10 mouse cellular contexts compared by ENCODE assay signal in genomic region chr19:55123001-55123536, GRCm38 (mm10). TPM values are rescaled to one million over a fixed set of nuclear protein-coding genes. Genes with fewer than 3 reads are reported as not detected.
A peak's percentile ranks its signal among the peaks of the same experiment; 100 is the strongest.
DNase-seq lines count a peak whose midpoint lies in the region; ATAC-seq and TF ChIP-seq lines count a peak whose summit lies in the region.
"Had no signal": no experiment of that assay in that cellular context is flagged by ENCODE, and none has a peak within 500 bp of the region (broad histone marks: within the 10 kb centered on the region; RNA-seq: fewer than 3 reads in every experiment).

No protein-coding gene starts in this region.

- no peaks in the 10 kb centered on the region for H3K9me3 ChIP-seq in embryonic facial prominence, embryonic 11.5 days (replicated peaks; ENCODE audit: control insufficient read depth, low read length)
- no peaks in the 10 kb centered on the region for H3K9me3 ChIP-seq in midbrain, postnatal 0 days (ENCODE audit: low read length)
- H3K9me3 ChIP-seq: G1E had no signal

- intact Hi-C loops in left cerebral cortex, adult 2 months (cut with DNase I), result loop anchor here (2.0 kb wide), 1 partner anchor 62 kb away; no protein-coding TSS in a partner anchor

- no peak overlapping the region for H3K9ac ChIP-seq in embryonic facial prominence, embryonic 11.5 days (replicated peaks; ENCODE audit: low read length)
- H3K9ac ChIP-seq in midbrain, postnatal 0 days (replicated peaks; ENCODE audit: low read length, poor library complexity, severe bottlenecking), result no peak overlapping the region

- H3K4me3 ChIP-seq in left cerebral cortex, adult 2 months, result no peak overlapping the region
- no peak overlapping the region for H3K4me3 ChIP-seq in embryonic facial prominence, embryonic 11.5 days (ENCODE audit: low read depth, low read length)
- no peak overlapping the region for H3K4me3 ChIP-seq in midbrain, postnatal 0 days (ENCODE audit: low read depth, low read length)

- H3K4me1 ChIP-seq in embryonic facial prominence, embryonic 11.5 days (ENCODE audit: control insufficient read depth, insufficient read depth, low read length), result no peaks in the 10 kb centered on the region
- no peaks in the 10 kb centered on the region for H3K4me1 ChIP-seq in midbrain, postnatal 0 days (ENCODE audit: insufficient read depth, low read length)

- no peak for TF ChIP-seq CTCF in left cerebral cortex, adult 2 months (IDR thresholded peaks at IDR 0.05)
- no peak for TF ChIP-seq CTCF in midbrain, postnatal 0 days (IDR thresholded peaks at IDR 0.05)

- ATAC-seq in embryonic facial prominence, embryonic 11.5 days (replicated peaks; ENCODE audit: insufficient number of reproducible peaks, low FRiP score, low TSS enrichment, low read depth), result peak; percentile 68; the same call in 1 of the 2 replicates
- ATAC-seq in midbrain, postnatal 0 days (ENCODE audit: low FRiP score), result peak; percentile 88

- H3K36me3 ChIP-seq in embryonic facial prominence, embryonic 11.5 days (replicated peaks; ENCODE audit: control insufficient read depth, insufficient read depth, low read depth, low read length), result no peaks in the 10 kb centered on the region
- no peaks in the 10 kb centered on the region for H3K36me3 ChIP-seq in midbrain, postnatal 0 days (ENCODE audit: insufficient read depth, low read length)
- H3K36me3 ChIP-seq: G1E had no signal

- no peaks in the 10 kb centered on the region for H3K27me3 ChIP-seq in embryonic facial prominence, embryonic 11.5 days (ENCODE audit: control insufficient read depth, insufficient read depth, low read length)
- no peaks in the 10 kb centered on the region for H3K27me3 ChIP-seq in midbrain, postnatal 0 days (ENCODE audit: insufficient read depth, low read length)

- no peak for DNase-seq in left cerebral cortex, adult 2 months (ENCODE audit: extremely low spot score in 1 of 2, low spot score in 2 of 2)
- DNase-seq in left cerebral cortex, adult 11 months (ENCODE audit: low spot score), result no peak
- DNase-seq in embryonic facial prominence, embryonic 11.5 days (ENCODE audit: low spot score), result peak; percentile 15
- peak; percentile 36 to 45 for DNase-seq in layer of hippocampus, postnatal 10 days (ENCODE audit: low spot score in 2 of 2)
- peak; percentile 85 for DNase-seq in midbrain, postnatal 0 days (ENCODE audit: low spot score)
- DNase-seq in thymus, postnatal 10 days (ENCODE audit: low spot score in 2 of 2), result no peak
- DNase-seq in gastrocnemius, adult 18-20 months (ENCODE audit: low spot score), result no peak
- DNase-seq in urinary bladder, postnatal 36 days (ENCODE audit: low spot score in 2 of 2), result no peak

- 41% methylated on average over 11 of the region's 11 CpGs for WGBS in embryonic facial prominence, embryonic 11.5 days
- whole genome bisulfite sequencing in midbrain, postnatal 0 days, result 25% methylated on average over 11 of the region's 11 CpGs

- peak overlapping the region; percentile 53 for H3K27ac ChIP-seq in left cerebral cortex, adult 2 months
- H3K27ac ChIP-seq in embryonic facial prominence, embryonic 11.5 days (replicated peaks; ENCODE audit: low read depth, low read length), result no peak overlapping the region
- peak overlapping the region; percentile 38 for H3K27ac ChIP-seq in midbrain, postnatal 0 days (ENCODE audit: low read depth, low read length)

- no peak overlapping the region for H3K4me2 ChIP-seq in embryonic facial prominence, embryonic 11.5 days (ENCODE audit: low read depth, low read length)
- H3K4me2 ChIP-seq in midbrain, postnatal 0 days (ENCODE audit: low read depth, low read length, poor library complexity, severe bottlenecking), result no peak overlapping the region

RNA-seq across cellular contexts. Expression of gene Gpam, which starts 4.0 kb away (rescaled TPM):
- 10 to 100 TPM; 35.9 to 36.6 TPM for total RNA-seq in left cerebral cortex, adult 2 months (2021)
- polyA plus RNA-seq in embryonic facial prominence, embryonic 11.5 days (2014; fragmentation: Nextera tagmentation; extraction: Ambion mirVana), result 16.4 and 18.7 TPM in 2 replicates
- total RNA-seq in layer of hippocampus, postnatal 10 days (2021), result 10 to 100 TPM; 73.0 to 76.0 TPM
- 81.1 and 83.0 TPM in 2 replicates for total RNA-seq in midbrain, postnatal 0 days (2014; rRNA removed)
- polyA plus RNA-seq in midbrain, postnatal 0 days (2015; fragmentation: Nextera tagmentation; extraction: Ambion mirVana), result 23.6 and 24.0 TPM in 2 replicates
- total RNA-seq in gastrocnemius, adult 18-20 months (2021), result 100 to 1,000 TPM in 1 of 2 experiments, 10 to 100 TPM in 1; 90.7 to 133 TPM

RNA-seq across cellular contexts. Expression of gene Tectb, which starts 57.5 kb away (rescaled TPM):
- total RNA-seq in left cerebral cortex, adult 2 months (2021), result not detected
- not detected in 2 replicates for polyA plus RNA-seq in embryonic facial prominence, embryonic 11.5 days (2014; fragmentation: Nextera tagmentation; extraction: Ambion mirVana)
- total RNA-seq in layer of hippocampus, postnatal 10 days (2021), result under 1 TPM; 0.13 to 0.48 TPM
- total RNA-seq in midbrain, postnatal 0 days (2014; rRNA removed), result 0.09 TPM in 1 of 2 replicates, not detected in the other
- polyA plus RNA-seq in midbrain, postnatal 0 days (2015; fragmentation: Nextera tagmentation; extraction: Ambion mirVana), result 0.16 and 0.34 TPM in 2 replicates
- not detected for total RNA-seq in gastrocnemius, adult 18-20 months (2021)
- total RNA-seq: left cerebral cortex, adult 18-20 months had no signal
- polyA plus RNA-seq: G1E had no signal

Comparison
In these comparisons a context has a peak if more than half of its experiments do, and no peak if none do; other contexts are left out.
1. DNase-seq: peak in embryonic facial prominence, embryonic 11.5 days (single experiment), layer of hippocampus, postnatal 10 days (2 of 2) and midbrain, postnatal 0 days (single experiment); none in left cerebral cortex, adult 2 months (0 of 2), left cerebral cortex, adult 11 months (single experiment), thymus, postnatal 10 days (0 of 2), gastrocnemius, adult 18-20 months (single experiment) and urinary bladder, postnatal 36 days (0 of 2).